Mouse (Mus musculus) activated CD4-positive, CD25-positive, alpha-beta regulatory T cell, adult 4 months (primary cell): ENCODE results near the gene Gpr161. TPM values are rescaled to one million over a fixed set of nuclear protein-coding genes. Genes with fewer than 3 reads are reported as not detected.

Source experiments
- ATAC-seq: one replicate; pipeline ENCODE4 v1.8.0; 2017
- polyA plus RNA-seq, 2 experiments: library from polyadenylated mRNA; unstranded; fragments of 100-300 nt; shearing (Covaris generic); gene quantifications; one replicate each; pipeline ENCODE4 v1.2.1; 2017

Gene Gpr161
- not detected for polyA plus RNA-seq

DNA sequence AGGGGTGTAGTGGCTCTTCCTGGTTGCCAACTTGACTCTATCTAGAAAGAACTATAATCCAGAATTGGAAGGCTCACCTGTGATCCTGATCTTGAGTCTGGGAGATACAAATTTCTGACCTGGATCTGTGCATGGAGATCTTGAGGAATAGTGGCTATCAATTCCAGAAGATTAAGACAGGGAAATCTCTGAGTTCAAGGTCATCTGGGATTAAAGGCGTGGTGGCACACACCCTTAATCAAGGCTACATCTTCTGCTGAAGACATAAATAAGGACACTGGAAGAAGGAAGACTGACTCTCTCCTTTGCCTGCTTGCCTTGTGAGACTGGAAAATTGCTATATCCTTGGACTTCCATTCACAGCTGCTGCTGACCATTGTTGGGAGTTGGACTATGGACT, at the start of gene Gpr161:
Gpr161 (plus strand) TSS at position 301 of the 400 bp plus-strand sequence.
- no peak for ATAC-seq

DNA sequence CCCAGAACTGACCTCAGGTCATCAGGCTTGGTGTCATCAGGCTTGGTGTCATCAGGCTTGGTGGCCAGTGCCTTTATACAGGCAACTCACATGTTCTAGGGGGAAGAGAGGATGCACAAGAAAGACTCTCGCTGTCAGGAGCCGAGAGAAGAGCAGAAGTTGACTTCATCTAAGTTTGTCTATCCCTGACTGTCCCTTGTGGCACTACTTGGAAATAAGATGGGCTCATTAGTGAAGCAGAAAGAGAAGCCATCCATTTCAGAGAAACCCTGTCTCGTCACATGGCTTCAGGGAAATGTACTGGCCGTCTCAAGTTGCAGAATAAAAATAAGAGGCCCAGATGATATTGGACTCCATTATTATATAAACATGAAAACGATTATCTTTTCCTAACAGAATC, 49.0 kb upstream of the Gpr161 start:
- no peak for ATAC-seq

DNA sequence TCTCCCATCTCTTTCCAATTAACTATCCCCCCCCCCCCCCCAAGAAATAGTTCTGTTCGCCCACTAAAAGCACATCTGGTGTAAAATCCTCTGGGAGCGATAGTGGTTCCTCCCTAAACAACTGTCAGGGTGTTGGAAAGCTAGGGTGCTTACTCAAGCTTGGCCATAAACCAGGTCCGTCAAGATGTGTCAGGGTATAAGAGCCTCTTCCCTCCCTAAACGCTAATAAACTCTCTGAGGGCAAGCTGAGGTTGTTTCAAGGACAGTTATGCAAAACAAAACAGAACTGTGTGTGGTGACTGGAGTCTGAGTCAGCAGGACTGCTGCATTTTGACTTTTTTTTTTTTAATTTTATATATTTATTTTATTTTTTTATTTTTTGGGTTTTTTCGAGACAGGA, 48.5 kb upstream of the Gpr161 start:
- ATAC-seq, result no peak

DNA sequence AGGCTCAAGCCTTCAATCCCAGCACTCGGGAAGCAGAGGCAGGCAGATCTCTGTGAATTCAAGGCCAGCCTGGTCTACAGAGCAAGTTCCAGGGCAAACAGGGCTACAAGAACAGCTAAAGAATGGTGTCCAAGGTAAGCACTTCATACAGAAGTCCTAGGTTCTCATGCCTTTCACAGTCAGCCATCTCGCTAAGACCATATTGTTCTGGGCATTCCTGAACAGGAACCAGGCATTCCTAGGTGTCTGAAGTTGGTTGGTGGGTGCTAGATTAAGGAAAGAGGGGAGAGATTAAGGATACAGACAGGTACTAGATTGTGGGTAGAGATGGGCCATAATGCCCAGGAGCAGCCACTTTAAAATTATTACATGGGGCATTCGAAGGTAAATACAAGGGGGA, 47.8 kb upstream of the Gpr161 start:
- no peak for ATAC-seq

DNA sequence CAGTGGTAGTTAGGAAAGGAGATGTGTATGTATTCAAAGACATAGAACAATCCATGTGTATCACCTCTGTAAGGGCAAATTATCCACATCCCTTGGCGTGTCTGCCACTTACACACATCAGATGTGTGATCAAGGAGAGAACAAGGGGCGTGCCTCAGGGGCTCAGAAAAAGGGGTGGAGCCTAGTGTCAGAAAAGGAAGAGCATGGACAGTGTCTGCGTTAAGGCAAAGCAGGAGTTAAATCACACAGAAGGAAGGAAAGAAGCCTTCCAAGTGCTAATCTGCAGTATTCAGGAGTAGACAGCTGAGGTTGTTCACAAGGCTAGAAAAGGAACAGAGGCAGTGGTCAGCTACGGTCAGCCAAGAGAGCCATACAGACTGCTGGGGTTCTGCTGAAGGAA, 46.7 kb upstream of the Gpr161 start:
- no peak for ATAC-seq

DNA sequence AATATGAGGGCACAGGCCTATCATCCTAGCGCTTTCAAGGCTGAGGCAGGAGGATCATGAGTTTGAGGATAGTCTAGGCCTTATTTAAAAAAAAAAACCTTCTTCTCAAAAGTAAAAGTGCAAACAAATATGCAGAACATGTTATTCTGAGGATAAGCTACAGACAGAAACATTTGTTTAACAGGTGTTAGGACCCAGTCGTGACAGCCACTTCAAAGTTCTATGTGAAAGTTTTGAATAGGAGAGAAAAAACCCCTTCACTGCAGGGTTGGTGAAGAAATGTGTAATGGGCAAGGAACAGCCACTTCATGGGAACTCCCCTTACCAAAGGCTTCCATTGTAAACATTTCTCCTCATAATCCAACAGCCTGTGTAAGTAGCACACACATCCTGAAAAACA, 45.0 kb upstream of the Gpr161 start:
- no peak for ATAC-seq

DNA sequence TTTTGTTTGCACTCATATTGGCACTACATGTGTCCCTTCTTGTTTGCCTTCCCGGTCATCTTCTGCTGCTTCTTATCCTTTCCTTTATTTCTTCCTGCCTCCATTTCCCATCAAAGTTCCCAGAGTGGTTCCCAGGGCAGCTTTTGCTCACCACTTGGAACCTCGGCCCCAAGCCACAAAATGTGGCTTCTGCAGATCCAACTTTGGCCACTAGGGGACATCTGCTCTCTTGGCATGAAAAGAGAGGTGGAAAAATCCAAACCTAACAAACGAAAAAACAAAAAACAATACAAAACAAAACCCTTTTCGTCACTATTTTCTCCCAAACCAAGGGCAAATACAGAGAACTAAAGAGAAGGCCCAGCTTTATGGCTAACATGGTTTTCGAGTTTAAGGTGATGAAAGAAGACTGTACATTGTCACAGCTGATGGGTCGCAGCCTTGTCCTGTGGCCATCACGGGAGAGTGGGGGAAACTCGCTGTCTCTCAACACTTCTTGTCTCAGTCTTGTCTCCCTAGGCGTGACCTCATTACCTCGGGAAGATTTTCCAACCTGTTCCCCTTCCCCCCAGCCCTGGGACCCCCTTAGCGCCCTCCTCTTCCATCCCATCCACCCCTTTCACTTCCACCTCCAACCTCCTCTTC, 43.4 kb upstream of the Gpr161 start:
- ATAC-seq, result peak; percentile 36

DNA sequence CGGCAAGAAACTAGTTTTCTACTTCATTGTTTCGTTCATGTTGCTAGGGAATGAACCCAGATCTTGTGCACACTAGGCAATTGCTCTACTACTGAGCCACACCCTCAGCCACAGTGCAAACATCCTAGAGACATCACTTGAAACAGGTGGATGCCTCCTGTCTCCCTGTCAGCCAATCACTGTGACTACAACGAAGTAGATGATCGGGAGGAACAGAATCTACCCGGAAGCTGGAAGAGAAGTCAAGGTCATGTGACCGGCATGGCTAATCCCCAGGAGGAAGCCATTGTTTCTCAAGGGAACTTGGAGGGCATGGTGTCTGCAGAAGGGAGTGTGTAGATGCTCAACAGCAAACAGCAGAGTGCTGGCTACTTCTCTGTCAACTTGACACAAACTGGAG, 20.6 kb upstream of the Gpr161 start:
- no peak for ATAC-seq

DNA sequence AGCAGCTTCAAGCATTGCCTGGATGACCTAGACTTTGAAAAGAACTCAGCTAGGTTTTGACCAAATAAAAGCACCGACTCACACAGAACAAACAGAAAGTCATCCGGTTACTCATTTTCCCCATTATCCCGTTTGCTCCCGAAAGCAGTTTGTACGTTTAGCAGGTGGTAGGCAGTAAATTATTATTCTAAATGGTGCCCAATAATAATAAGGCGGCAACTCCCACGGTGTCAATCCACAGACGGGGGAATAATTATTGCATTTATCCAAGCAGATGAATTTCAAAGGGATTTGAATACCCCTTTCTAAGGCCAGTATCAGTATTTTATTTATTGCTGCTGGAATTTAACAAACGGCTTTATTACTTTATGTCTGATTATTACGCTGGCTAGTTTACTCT, 14.8 kb upstream of the Gpr161 start:
- no peak for ATAC-seq

DNA sequence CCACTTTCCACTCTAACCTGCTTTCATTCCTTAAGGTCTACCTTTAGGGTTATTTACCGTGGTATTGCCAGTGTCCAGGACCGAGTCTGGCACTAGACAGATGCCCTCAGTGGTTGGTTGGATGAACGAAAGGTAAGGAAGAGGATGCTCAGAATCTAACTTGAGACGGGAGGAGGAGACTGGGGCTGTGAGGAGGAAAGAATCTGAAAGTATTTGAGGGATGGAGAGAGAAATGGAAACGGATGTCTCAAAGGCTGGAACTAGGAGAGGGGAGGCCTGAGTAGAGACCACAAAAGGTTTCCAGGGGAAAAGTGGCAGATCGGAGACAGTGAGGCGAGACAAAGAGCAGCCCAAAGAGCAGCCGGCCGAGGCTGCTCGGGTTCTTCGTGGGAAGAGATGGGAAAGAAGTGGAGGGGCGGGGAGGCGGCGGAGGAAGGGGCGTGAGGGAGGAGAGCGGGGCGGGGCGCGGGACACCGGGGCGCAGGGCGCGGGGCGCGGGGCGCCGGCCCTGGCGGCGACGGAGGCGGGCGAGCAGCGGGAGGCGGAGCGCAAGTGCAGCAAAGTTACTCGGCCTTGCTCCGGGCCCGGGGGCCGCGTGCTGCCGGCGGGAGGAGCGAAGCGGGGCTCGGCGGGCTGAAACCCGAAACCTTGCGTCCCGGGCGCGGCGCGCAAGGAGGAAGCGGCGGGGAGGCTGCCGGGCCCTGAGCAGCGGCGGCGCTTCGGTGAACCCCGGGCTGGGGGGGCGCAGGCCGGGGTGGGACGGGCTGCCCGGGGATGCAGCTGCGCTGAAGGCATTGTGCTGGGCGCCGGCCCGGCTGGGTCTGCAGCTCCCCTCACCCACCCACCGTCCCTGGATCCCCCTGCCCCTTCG, 14.0 kb upstream of the Gpr161 start:
- no peak for ATAC-seq

DNA sequence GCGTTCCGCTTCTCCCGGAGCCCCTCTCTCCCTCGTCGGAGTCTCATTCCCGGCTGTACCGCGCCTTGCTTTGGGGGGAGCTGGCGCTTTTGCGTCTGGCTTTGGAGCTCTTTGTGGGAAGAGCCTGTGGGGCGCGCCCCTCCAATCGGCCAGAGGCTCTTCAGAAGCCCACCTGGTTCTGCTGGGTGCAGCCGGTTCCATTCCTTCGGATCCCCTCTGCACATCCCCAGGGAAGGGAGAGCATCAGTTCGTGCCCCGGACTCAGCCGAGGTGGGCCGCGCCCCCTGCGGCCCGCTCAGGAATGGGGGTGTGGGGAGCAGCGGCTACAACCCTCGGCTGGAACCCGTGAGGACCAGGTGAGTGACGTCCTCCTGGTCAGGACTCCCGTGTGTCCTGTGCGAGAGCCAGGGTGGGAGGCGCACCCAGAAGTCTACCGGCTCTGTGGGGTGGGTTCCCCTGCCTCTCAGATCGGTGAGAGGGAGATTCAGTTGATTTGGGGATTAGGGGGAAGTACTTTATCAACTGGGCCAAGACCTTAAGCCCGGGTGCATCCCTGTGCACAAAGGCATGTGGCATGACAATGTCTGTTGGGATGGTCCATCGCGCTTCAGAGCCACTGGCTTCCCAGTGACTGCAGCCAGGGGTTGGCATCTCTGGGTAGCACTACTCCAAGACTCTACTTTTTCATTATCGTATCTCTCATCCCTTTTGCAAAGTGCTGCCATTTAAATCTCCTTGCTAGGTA, 13.2 kb upstream of the Gpr161 start:
- ATAC-seq, result no peak

DNA sequence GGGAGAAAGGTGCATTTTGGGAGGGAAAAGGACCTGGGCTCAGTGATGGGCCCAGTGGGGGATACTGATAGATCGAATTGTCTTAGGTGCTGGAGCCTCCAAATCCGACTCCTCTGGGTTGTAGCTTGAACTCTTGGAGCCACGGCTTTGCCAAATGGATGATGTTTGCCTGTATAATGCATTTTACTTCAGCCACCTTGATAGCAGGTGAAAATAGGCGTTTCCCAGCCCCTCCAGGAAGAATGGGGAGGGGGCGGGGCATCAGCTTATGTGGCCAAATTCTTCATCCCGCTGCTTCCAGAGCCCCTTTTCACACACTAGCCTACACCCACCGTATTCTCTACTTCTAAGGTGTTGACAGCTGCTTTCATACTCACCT, 12.6 kb upstream of the Gpr161 start:
- no peak for ATAC-seq

DNA sequence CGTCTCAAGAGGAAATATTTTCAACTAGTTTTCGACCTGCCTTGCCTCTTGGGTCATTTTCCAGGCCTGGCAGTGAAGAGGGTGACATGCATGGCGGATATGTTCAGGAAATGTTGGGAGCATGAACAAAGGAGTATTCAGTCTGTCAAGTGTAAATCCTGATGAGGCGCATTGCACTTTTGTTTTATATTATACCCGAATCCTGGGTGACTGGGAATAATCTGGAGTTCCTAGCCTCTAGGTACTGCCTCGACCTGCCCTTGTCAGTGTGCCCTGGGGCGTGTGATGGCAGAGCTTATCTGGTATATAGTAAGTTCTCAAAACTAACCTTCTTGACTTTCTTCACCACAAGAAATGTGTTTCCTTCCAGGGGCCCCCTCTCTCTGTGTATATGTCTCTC, 11.5 kb upstream of the Gpr161 start:
- no peak for ATAC-seq

DNA sequence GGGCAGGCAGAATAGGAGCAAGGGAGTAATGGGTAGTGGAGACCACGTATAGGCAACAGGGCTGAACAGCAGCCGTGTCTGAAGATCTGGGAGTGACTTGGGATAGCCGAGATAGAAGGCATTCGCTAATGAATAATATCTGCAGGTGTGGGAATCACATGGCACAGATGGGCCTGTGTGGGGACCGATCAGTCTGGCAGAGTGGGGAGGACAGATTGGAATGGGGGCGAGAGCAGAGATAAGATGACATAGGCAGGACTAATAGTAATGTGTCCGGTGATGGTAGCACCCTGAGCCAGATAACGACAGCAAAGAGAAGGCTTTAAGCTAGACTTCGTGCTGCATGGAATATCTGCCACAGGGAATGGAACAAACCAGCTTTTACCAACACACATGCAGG, 7.4 kb upstream of the Gpr161 start:
- no peak for ATAC-seq

DNA sequence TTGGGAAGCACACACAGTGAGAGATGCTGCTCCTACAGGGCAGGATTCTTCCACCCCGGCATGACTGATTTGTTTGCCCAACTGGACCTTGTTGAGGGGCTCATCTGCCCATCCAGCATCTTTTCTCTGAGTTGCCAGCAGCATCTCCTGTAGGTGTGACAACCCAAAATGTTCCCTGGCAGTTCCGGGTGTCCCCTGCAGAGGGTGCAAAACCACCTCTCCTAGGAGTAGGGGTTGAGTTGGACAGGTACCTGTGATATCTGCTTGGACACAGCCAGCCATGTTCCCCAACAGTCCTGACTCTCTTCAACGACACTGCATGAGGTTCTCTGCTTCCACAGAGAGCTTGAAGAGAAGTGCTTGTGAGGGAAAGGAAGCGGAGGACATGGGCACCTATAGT, 5.8 kb upstream of the Gpr161 start:
- ATAC-seq, result no peak

DNA sequence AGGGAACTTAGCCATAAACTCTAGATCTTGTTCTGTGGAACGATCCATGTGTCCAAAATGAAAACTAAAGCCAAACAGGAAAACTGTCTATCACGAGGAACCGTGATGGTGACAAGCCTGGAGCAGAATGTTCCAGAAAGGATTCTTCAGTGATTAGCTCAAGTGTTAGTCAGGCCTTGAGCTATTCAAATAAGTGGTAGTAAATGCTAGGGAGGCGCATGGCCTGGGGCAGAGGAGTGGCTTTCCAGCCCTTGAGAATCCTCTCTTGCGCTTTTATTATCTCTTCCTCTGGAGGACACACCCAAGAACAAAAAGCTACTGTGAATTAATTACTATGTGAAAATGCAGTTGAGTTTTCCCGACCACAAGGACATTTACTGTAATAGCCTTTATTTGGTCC, 4.0 kb upstream of the Gpr161 start:
- ATAC-seq, result no peak

DNA sequence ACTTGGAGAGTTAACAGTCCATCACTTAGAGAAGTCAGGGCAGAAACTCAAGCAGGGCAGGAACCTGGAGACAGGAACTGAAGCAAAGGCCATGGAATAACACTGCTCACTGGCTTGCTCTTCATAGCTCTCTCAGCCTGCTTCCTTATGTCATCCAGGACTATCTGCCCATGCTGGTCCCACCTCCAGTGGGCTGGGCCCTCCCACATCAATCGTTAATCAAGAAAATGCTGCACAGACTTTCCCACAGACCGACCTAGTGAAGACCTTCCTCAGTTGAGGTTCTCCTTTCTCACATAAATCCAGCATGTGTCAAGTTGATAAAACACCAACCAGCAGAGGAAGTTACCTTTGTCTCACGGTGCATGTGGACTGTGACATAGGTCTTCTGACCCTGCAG, 5.5 kb downstream of the Gpr161 start:
- no peak for ATAC-seq

DNA sequence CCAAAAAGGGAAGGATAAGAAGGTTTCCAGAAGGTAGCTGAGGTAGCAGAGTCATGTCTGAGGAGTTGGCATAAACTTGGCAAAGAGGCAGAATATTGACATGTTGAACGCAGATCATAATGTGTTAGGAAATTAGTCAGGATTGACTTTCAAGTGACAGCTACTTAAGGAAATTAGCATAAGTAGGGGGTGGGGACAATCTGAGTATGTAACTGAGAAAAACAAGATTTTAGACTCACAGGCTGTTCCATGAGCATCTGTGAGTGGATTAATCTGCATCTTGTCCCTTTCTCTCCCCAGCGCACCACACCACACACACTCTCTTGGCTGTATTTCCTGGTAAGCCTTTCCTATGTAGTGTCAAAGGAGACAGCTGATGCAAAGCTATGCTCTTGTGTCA, 6.0 kb downstream of the Gpr161 start:
- no peak for ATAC-seq

DNA sequence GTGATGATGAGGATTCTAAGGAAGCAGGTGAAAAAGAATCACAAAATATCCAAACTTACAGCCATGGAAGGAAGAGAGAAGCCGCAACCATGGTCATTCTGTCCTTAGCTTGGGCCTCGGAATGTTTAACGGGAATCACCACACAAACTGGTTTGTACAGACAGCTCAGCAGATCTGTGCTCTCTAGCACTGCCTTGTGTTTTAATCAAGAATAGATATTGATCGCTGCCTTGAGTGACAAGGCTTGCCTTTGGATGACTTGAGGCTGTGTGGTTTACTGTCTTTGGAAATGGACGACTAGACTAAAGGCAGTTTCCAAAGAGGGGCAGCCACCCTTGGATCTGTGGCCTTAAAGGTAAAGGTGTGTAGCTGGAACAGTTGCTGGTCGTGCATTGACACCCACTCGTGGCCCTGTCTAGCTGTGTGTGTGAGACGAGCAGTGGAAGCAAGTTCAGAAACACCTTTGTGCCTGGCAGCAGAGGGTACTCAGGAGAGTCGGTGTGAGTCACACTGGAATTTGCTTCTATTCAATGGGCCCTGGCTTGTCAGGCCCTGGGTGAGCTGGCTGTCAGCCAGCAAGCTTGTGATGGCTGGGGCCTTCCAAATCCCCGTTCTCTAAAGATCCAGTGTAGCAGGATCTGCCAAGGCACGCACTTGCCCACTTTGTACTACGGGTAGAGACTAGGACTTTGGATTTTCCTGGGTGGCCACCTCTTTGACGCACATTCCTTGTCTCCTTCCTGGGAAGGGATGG, 7.0 kb downstream of the Gpr161 start:
- no peak for ATAC-seq

DNA sequence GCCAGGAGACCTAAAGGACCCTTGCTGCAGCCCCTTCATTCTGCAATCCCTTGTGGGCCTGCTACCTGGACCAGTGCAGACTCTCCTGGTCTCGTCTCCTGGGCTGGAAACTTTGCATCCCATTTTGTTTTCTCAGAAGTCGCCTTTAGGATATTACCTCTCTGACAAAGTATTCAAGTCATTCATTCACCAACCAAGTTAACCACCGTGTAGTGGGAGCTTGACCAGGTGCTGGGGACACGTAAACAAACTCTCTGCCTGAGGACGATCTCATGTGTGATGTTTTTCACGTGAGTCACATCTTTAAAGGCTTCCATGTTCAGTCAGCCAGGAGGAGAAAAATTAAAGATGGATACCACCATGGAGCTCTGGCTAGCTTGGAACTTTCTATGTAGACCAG, 7.6 kb downstream of the Gpr161 start:
- no peak for ATAC-seq

DNA sequence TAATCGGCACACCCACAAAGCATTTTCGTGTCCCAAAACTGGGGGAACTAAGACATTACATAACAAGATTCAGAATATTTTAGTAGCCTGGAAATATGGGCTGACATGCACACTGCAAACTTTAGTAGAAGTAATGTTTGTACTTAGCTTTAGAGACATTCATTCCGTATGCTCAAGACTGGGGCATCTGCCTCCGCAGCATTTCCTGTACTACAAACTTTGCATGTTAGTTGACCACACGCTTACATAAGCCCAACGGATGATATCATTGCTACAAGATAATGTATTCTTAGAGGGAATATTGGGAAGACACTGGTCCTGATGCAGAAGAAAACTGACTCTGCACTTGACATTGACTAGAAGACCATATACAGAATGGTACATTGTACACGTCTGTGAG, 8.8 kb downstream of the Gpr161 start:
- no peak for ATAC-seq

DNA sequence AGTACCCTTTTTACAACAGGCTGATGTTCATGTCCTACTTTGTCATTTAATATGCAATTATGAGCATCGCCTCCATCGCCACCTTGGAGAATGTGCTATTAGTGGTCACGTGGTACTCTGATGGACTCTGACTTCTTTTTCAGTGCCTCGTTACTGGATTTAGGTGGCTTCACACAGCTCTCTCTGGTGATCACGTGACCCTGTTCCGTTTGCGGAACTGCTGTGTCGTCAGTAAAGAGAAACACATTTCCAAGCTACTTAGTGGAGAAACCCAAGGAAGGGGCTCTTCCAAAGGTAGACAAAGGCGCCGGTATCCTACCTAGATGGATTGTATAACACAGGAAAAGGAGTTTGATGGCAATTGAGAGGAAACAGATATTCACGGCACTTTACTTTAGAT, 12.6 kb downstream of the Gpr161 start:
- ATAC-seq, result no peak

DNA sequence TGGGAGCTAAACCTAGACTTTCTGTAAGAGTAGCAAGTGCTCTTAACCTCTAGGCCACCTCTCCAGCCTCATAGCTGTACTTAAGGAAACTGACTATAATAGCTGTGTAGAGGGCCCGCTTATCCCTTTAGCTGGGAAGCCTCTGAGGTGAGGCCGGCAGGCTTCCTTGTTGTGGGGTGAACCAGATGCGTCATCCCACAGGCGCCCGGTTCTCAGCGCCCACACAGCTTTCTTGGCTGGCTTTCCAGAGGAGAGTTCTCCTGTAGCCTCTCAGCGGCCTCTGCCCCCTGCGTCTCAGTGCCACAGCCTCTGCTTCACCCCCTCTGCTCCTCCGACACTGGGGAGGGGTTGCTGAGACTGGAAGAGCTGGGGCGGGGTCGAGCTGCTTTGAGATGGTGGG, 20.8 kb downstream of the Gpr161 start:
- ATAC-seq, result no peak
